Mouse (Mus musculus) myocyte (in vitro differentiated cells): ENCODE data around the gene Cnot6.

Experiments used
- CEBPB ChIP-seq: IDR thresholded peaks from 2 replicates; pipeline ENCODE4 v1.6.1; 2011; ENCODE audit warnings: mild to moderate bottlenecking, moderate library complexity; ENCODE audit not compliant: poor library complexity, insufficient read depth, severe bottlenecking
- E2F4 ChIP-seq: IDR thresholded peaks from one replicate; pipeline ENCODE4 v1.6.1; 2011; ENCODE audit warnings: mild to moderate bottlenecking, control low read depth, moderate library complexity; ENCODE audit not compliant: insufficient read depth
- MAX ChIP-seq: IDR thresholded peaks from one replicate; pipeline ENCODE4 v1.6.1; 2011; ENCODE audit warnings: low read depth, mild to moderate bottlenecking, control low read depth
- MYOD1 ChIP-seq, 3 experiments: IDR thresholded peaks; one replicate each; pipeline ENCODE4 v1.6.1; 2011; ENCODE audit warnings: control low read depth in 2 of 3, low read depth in 2 of 3, mild to moderate bottlenecking in 2 of 3, moderate library complexity in 1 of 3; ENCODE audit not compliant: insufficient read length in 2 of 3, control insufficient read depth in 1 of 3
- MYOG ChIP-seq, 3 experiments: IDR thresholded peaks; one replicate each; pipeline ENCODE4 v1.6.1; 2011; ENCODE audit warnings: control low read depth in 2 of 3, low read depth in 2 of 3, mild to moderate bottlenecking in 2 of 3; ENCODE audit not compliant: insufficient read length in 2 of 3, control insufficient read depth in 1 of 3, insufficient read depth in 1 of 3
- POLR2A ChIP-seq: IDR thresholded peaks from one replicate; pipeline ENCODE4 v1.6.1; 2011; ENCODE audit warnings: low read depth, mild to moderate bottlenecking, control low read depth, moderate library complexity; ENCODE audit not compliant: insufficient read length
- SRF ChIP-seq: IDR thresholded peaks from one replicate; pipeline ENCODE4 v1.6.1; 2011; ENCODE audit warnings: low read depth; ENCODE audit not compliant: control insufficient read depth, insufficient read length
- TCF12 ChIP-seq: IDR thresholded peaks from one replicate; pipeline ENCODE4 v1.6.1; 2011; ENCODE audit warnings: mild to moderate bottlenecking, control low read depth; ENCODE audit not compliant: poor library complexity, insufficient read depth, severe bottlenecking

- TF ChIP-seq POLR2A (no peak), MAX (no peak), E2F4 (no peak), MYOD1 (IDR thresholded peaks at IDR 0.05; ENCODE audit: control insufficient read depth in 1 of 3, insufficient read length in 2 of 3, low read depth in 2 of 3) (no peak), SRF (no peak), MYOG (IDR thresholded peaks at IDR 0.05; ENCODE audit: control insufficient read depth in 1 of 3, insufficient read depth in 1 of 3, insufficient read length in 2 of 3, low read depth in 2 of 3) (no peak), CEBPB (no peak), TCF12 (no peak)
Observed at GRCm38 (mm10) chr11:49625863-49626262, 86.7 kb downstream of the Cnot6 start.
